16 mouse cellular contexts compared by ENCODE assay signal in the genomic region with DNA sequence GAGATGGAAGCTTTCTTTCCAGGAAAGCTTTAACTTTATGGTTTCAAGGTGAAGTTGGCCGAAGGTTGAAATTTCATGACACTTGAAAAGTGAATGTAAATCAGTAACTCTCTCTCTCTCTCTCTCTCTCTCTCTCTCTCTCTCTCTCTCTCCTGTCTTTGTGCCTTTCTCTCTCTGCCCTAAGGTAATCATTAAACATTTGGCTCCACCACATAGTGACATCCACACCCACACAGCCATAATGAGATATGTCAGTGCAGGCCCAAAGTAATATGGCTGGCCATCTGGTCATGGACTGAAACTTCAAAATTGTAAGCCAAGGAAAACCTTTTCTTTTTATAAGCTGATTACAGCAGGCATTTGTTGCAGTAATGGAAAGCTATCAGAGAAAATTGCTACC.
"Had no signal": no experiment of that assay in that cellular context is flagged by ENCODE, and none has a peak within 500 bp of the region (broad histone marks: within the 10 kb centered on the region; RNA-seq: fewer than 3 reads in every experiment).

No protein-coding gene starts in this region.

- H3K4me3 ChIP-seq: lung, embryonic 15.5 days; megakaryocyte, embryonic 14.5 days; midbrain, embryonic 13.5 days; midbrain, embryonic 15.5 days; neural tube, embryonic 12.5 days; stomach, embryonic 15.5 days had no signal

- H3K27me3 ChIP-seq: lung, embryonic 15.5 days; midbrain, embryonic 13.5 days; midbrain, embryonic 15.5 days; neural tube, embryonic 12.5 days; stomach, embryonic 15.5 days had no signal

- H3K9ac ChIP-seq: lung, embryonic 15.5 days; midbrain, embryonic 13.5 days; midbrain, embryonic 15.5 days; neural tube, embryonic 12.5 days; stomach, embryonic 15.5 days had no signal

- H3K9me3 ChIP-seq: lung, embryonic 15.5 days; megakaryocyte, embryonic 14.5 days; midbrain, embryonic 13.5 days; midbrain, embryonic 15.5 days; neural tube, embryonic 12.5 days; stomach, embryonic 15.5 days had no signal

- H3K27ac ChIP-seq: lung, embryonic 15.5 days; macrophage; midbrain, embryonic 13.5 days; midbrain, embryonic 15.5 days; neural tube, embryonic 12.5 days; stomach, embryonic 15.5 days; stomach, postnatal 0 days had no signal

- H3K4me2 ChIP-seq: lung, embryonic 15.5 days; midbrain, embryonic 11.5 days; midbrain, embryonic 13.5 days; midbrain, embryonic 15.5 days; neural tube, embryonic 12.5 days; stomach, embryonic 15.5 days had no signal

- H3K4me1 ChIP-seq: lung, embryonic 15.5 days; megakaryocyte, embryonic 14.5 days; midbrain, embryonic 13.5 days; midbrain, embryonic 15.5 days; neural tube, embryonic 12.5 days; stomach, embryonic 15.5 days had no signal

- H3K36me3 ChIP-seq: lung, embryonic 15.5 days; midbrain, embryonic 13.5 days; midbrain, embryonic 15.5 days; neural tube, embryonic 12.5 days; stomach, embryonic 15.5 days had no signal

- ATAC-seq: lung, postnatal 0 days; midbrain, embryonic 13.5 days; midbrain, embryonic 15.5 days had no signal

- DNase-seq: lung, postnatal 14 days; lung, postnatal 36 days; right cerebral cortex, postnatal 14 days; thymus, adult 2 months; thymus, postnatal 25 days; thymus, postnatal 4 days had no signal
